Mouse (Mus musculus) liver, adult 2 months (tissue): ENCODE data around the gene Fam20c.

Experiments used
- CTCF ChIP-seq: fragments of 200-500 bp; IDR thresholded peaks from 2 replicates; pipeline ENCODE4 v1.5.1; 2011; ENCODE audit warnings: low read depth, low read length, control low read depth
- POLR2A ChIP-seq: fragments of 200-500 bp; IDR thresholded peaks from 2 replicates; pipeline ENCODE4 v1.6.1; 2011; ENCODE audit warnings: low read length, control low read depth; ENCODE audit not compliant: insufficient read depth; ENCODE audit errors: extremely low read depth

DNA sequence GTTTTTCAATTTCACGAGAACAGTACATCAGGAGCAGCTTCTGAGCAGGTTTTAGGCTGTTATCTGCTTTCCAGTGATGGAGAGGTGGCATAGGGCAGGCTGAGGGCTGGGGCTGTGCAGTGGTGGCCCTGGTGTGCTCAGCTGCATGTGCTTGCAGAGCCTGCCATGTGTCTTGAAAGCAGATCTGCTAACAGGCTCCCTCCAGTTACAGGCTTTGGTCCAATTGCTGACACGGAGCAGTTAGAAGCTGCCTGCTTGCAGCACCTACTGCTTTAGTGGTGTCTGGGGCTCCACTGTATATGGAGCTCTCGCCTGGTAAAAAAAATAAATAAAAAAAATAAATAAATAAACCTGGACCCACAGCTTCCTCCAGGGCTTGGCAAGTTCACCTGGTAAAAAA is 4.2 kb downstream of the Fam20c start:
- no peak for TF ChIP-seq CTCF
- TF ChIP-seq POLR2A = no peak
